Mouse (Mus musculus) stomach, embryonic 14.5 days (tissue): Measurements from ENCODE around the gene Rad23b. TPM values are rescaled to one million over a fixed set of nuclear protein-coding genes. Genes with fewer than 3 reads are reported as not detected.
"Not testable (repeated sequence)": the region's sequence is repeated elsewhere in the genome, so short reads cannot be mapped to it uniquely, and the experiment has no call there.

ENCODE experiments used
- ATAC-seq: fragments of 200-750 bp; cut with Nextera tagmentation; 2 replicates; pipeline ENCODE4 v1.8.0; 2017; ENCODE audit warnings: low read depth, moderate TSS enrichment; ENCODE audit not compliant: insufficient number of reproducible peaks, insufficient read depth, low FRiP score
- H3K27ac ChIP-seq: fragments of 300-500 bp; sonication (generic); 2 replicates; pipeline ENCODE4 v1.5.1; 2014; ENCODE audit warnings: mild to moderate bottlenecking, low read length, moderate library complexity, mixed read lengths
- H3K27me3 ChIP-seq: fragments of 300-500 bp; sonication (generic); 2 replicates; pipeline ENCODE4 v1.6.1; 2014; ENCODE audit warnings: low read length, control low read depth, mixed read lengths; ENCODE audit not compliant: control insufficient read depth, insufficient read depth
- H3K36me3 ChIP-seq: fragments of 300-500 bp; sonication (generic); 2 replicates; pipeline ENCODE4 v1.6.1; 2014; ENCODE audit warnings: mild to moderate bottlenecking, control low read depth, low read length, moderate library complexity, mixed read lengths; ENCODE audit not compliant: control insufficient read depth, insufficient read depth
- H3K4me1 ChIP-seq: fragments of 300-500 bp; sonication (generic); 2 replicates; pipeline ENCODE4 v1.6.1; 2014; ENCODE audit warnings: low read length, control low read depth, mixed read lengths; ENCODE audit not compliant: control insufficient read depth, insufficient read depth
- H3K4me2 ChIP-seq: fragments of 300-500 bp; sonication (generic); replicated peaks from 2 replicates; pipeline ENCODE4 v1.6.1; 2014; ENCODE audit warnings: low read depth, low read length, control low read depth
- H3K4me3 ChIP-seq: fragments of 300-500 bp; sonication (generic); 2 replicates; pipeline ENCODE4 v1.5.1; 2014; ENCODE audit warnings: low read depth, low read length, control low read depth
- H3K9ac ChIP-seq: fragments of 300-500 bp; sonication (generic); replicated peaks from 2 replicates; pipeline ENCODE4 v1.6.1; 2014; ENCODE audit warnings: low read depth, mild to moderate bottlenecking, control low read depth, low read length, moderate library complexity, mixed read lengths
- H3K9me3 ChIP-seq: fragments of 300-500 bp; sonication (generic); 2 replicates; pipeline ENCODE4 v1.6.1; 2016; ENCODE audit warnings: low read depth, low read length, control low read depth; ENCODE audit not compliant: control insufficient read depth
- WGBS: fragments of 180-500 bp; shearing (Covaris S2); extraction: QIAGEN DNeasy Blood & Tissue Kit; methylation state at CpG from one replicate; pipeline ENCODE4 v1.1.7; 2014; 5-methylcytosine and 5-hydroxymethylcytosine counted together
- polyA plus RNA-seq: library from polyadenylated mRNA; unstranded; fragments of >200 nt; fragmentation: Nextera tagmentation; extraction: Ambion mirVana; gene quantifications from 2 replicates; pipeline ENCODE4 v1.2.1, GENCODE M21; 2014

The Rad23b gene
- polyA plus RNA-seq, 1 experiment from 2014 or later, result 74.6 TPM

DNA sequence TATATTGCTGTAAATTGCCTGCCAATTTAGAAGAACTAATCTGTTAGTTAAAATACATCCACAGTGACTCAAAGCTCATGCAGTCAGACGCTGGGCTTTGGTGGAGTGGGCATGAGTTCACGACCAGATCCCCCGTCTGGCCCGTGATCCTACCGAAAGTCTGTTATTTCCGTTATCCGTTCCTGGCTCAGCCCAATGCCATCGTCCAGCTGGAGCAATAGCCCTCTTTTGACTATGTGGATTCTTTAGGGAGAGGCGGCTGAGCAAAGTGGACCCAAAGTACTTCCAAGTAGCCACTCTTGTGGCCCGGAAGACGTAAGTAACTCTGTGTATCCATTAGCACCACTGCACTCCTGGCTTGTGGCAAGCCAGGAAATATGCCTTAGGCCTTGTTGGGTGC, 49.1 kb downstream of the Rad23b start:
- no peak for ATAC-seq
- no peak overlapping the region for H3K4me3 ChIP-seq

GRCm38 (mm10) chr4:55405329-55405728, 55.5 kb downstream of the Rad23b start:
- ATAC-seq, result no peak
- Histone ChIP-seq H3K27me3 (no peaks in the 10 kb centered on the region), H3K9ac (no peak overlapping the region), H3K27ac (no peak overlapping the region), H3K9me3 (no peaks in the 10 kb centered on the region), H3K4me2 (no peak overlapping the region), H3K4me1 (no peaks in the 10 kb centered on the region), H3K4me3 (no peak overlapping the region), H3K36me3 (no peaks in the 10 kb centered on the region)
- 73% methylated on average over 3 of the region's 3 CpGs for WGBS

More for the DNA sequence above, 49.1 kb downstream of the Rad23b start:
- Histone ChIP-seq H3K4me2 (peak overlapping the region; percentile 17; the same call in 1 of the 2 replicates), H3K9me3 (no peaks in the 10 kb centered on the region), H3K27me3 (no peaks in the 10 kb centered on the region), H3K27ac (no peak overlapping the region), H3K36me3 (no peaks in the 10 kb centered on the region), H3K4me1 (no peaks in the 10 kb centered on the region), H3K9ac (no peak overlapping the region)
- 47% methylated on average over 11 of the region's 11 CpGs for WGBS

DNA sequence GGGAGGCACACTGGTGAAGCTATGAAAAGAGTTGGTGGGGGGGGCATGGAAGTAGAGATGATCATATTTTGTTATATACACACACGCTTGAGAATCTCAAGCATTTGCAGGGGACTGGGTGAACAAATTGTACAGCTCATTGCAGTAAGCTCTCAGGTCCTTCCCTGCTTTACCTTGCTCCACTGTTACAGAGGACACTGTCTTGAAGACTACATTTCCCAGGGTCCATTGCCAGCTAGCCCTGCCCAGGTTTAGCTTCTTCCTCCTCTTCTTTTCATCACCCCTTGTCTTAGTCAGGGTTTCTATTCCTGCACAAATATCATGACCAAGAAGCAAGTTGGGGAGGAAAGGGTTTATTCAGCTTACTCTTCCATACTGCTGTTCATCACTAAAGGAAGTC, 56.7 kb downstream of the Rad23b start:
- Histone ChIP-seq H3K27me3 (no peaks in the 10 kb centered on the region), H3K4me2 (no peak overlapping the region), H3K9me3 (no peaks in the 10 kb centered on the region), H3K4me1 (no peaks in the 10 kb centered on the region), H3K4me3 (no peak overlapping the region), H3K9ac (no peak overlapping the region), H3K27ac (no peak overlapping the region), H3K36me3 (no peaks in the 10 kb centered on the region)
- WGBS, result 92% methylated on average over 1 of the region's 1 CpGs
- no peak for ATAC-seq

- Histone ChIP-seq H3K9ac (no peak overlapping the region), H3K36me3 (no peaks in the 10 kb centered on the region), H3K27me3 (no peaks in the 10 kb centered on the region), H3K27ac (no peak overlapping the region), H3K4me1 (no peaks in the 10 kb centered on the region), H3K4me2 (no peak overlapping the region), H3K9me3 (no peaks in the 10 kb centered on the region), H3K4me3 (no peak overlapping the region)
- ATAC-seq, result no peak
- WGBS, result 33% methylated on average over 2 of the region's 2 CpGs
Observed at GRCm38 (mm10) chr4:55408081-55408480, 58.2 kb downstream of the Rad23b start.

DNA sequence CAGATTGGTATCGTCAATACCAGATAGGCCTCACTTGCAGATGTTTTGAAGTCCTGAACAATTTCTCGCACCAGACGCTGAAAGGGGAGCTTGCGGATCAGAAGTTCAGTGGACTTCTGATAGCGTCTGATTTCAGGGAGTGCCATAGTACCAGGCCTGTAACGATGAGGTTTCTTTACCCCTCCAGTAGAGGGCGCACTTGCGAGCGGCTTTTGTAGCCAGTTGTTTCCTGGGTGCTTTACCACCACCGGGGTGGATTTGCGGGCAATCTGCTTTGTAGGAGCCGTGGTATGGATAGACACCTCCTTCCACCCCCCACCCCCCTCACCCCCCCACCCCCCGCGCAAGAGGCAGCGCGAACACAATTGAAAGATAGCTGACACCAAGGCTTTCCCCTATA, 59.2 kb downstream of the Rad23b start:
- no peak for ATAC-seq
- WGBS, result 95% methylated on average over 16 of the region's 16 CpGs
- H3K9me3 ChIP-seq, result no peaks in the 10 kb centered on the region

GRCm38 (mm10) chr4:55409578-55410224, 59.9 kb downstream of the Rad23b start:
- not testable (repeated sequence) for H3K27ac ChIP-seq, ATAC-seq, H3K4me2 ChIP-seq, H3K36me3 ChIP-seq, H3K4me3 ChIP-seq, H3K4me1 ChIP-seq, H3K9ac ChIP-seq, H3K9me3 ChIP-seq, H3K27me3 ChIP-seq
- 93% methylated on average over 1 of the region's 1 CpGs for WGBS

More for the DNA sequence above, 59.2 kb downstream of the Rad23b start:
- H3K36me3 ChIP-seq, result no peaks in the 10 kb centered on the region
- H3K4me3 ChIP-seq, result no peak overlapping the region
- H3K4me2 ChIP-seq, result no peak overlapping the region
- no peaks in the 10 kb centered on the region for H3K27me3 ChIP-seq
- no peak overlapping the region for H3K27ac ChIP-seq
- no peaks in the 10 kb centered on the region for H3K4me1 ChIP-seq
- H3K9ac ChIP-seq, result no peak overlapping the region

DNA sequence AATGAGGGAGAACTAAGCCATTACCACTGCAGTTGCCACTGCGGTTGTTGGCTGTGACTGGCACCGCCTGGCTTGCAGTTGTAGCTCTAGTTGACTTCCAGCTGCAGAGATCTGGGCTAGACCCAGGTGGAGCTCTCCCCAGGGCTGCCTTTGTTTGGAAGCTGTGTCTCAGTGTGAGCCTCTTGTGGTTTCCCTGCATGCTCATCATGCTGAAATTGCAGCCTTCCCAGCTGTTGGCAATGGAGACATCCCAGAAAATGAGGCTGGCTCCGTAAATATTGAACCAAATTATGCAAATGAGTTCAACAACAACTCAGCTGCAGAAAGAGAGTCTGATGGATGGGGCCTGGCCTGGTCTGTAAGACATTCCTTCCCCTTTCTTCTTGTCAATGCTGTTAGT, 66.0 kb downstream of the Rad23b start:
- no peaks in the 10 kb centered on the region for H3K4me1 ChIP-seq
- no peak overlapping the region for H3K27ac ChIP-seq
- ATAC-seq, result no peak
- H3K4me3 ChIP-seq, result no peak overlapping the region
- no peak overlapping the region for H3K9ac ChIP-seq
- WGBS, result 52% methylated on average over 3 of the region's 3 CpGs
- H3K27me3 ChIP-seq, result no peaks in the 10 kb centered on the region
- H3K4me2 ChIP-seq, result no peak overlapping the region
- no peaks in the 10 kb centered on the region for H3K9me3 ChIP-seq
- H3K36me3 ChIP-seq, result no peaks in the 10 kb centered on the region

GRCm38 (mm10) chr4:55426250-55426649, 76.4 kb downstream of the Rad23b start:
- Histone ChIP-seq H3K4me1 (no peaks in the 10 kb centered on the region), H3K4me2 (no peak overlapping the region), H3K27ac (no peak overlapping the region), H3K4me3 (no peak overlapping the region), H3K9me3 (no peaks in the 10 kb centered on the region), H3K27me3 (no peaks in the 10 kb centered on the region), H3K36me3 (no peaks in the 10 kb centered on the region), H3K9ac (no peak overlapping the region)
- no peak for ATAC-seq
- 57% methylated on average over 4 of the region's 4 CpGs for WGBS
